Mouse (Mus musculus): ENCODE measurements at regions not wholly inside any gene's neighbourhood (a gene's known extent, or its start where the extent isn't known, plus 50 kb on each side); places are given as distances from the start of the nearest gene placed in this dataset.

- Histone ChIP-seq H3K9ac (ENCODE audit: control insufficient read depth, low read depth, low read length, poor library complexity, severe bottlenecking) (no peak overlapping the region), H3K9me3 (replicated peaks; ENCODE audit: insufficient read depth, low read length) (no peaks in the 10 kb centered on the region), H3K27ac (ENCODE audit: control insufficient read depth, low read depth, low read length) (no peak overlapping the region), H3K36me3 (ENCODE audit: control insufficient read depth in 1 of 2, insufficient read depth in 2 of 2, low read length in 2 of 2) (no peaks in the 10 kb centered on the region), H3K4me1 (ENCODE audit: control insufficient read depth in 1 of 2, insufficient read depth in 2 of 2, low read length in 2 of 2) (no peaks in the 10 kb centered on the region), H3K4me3 (ENCODE audit: control insufficient read depth in 1 of 2, insufficient read depth in 1 of 2, low read depth in 2 of 2, low read length in 2 of 2) (no peak overlapping the region), H3K27me3 (ENCODE audit: control insufficient read depth in 1 of 2, insufficient read depth in 2 of 2, low read length in 2 of 2) (no peaks in the 10 kb centered on the region), H3K79me2 (ENCODE audit: control insufficient read depth, insufficient read depth, low read length, poor library complexity) (no peaks in the 10 kb centered on the region)
- no peak for TF ChIP-seq POLR2AphosphoS5 (IDR thresholded peaks at IDR 0.05; ENCODE audit: borderline replicate concordance, low read depth, low read length)
- TF ChIP-seq TAL1 (IDR thresholded peaks at IDR 0.05; ENCODE audit: low read length): no peak
- no peak for TF ChIP-seq ZKSCAN1 (IDR thresholded peaks at IDR 0.05; ENCODE audit: low read depth, low read length)
- no peak for TF ChIP-seq POLR2A (IDR thresholded peaks at IDR 0.05; ENCODE audit: control insufficient read depth in 1 of 2, insufficient read depth in 1 of 2, low read depth in 1 of 2, low read length in 2 of 2, poor library complexity in 1 of 2)
- TF ChIP-seq ELF1 (IDR thresholded peaks at IDR 0.05; ENCODE audit: low read depth, low read length): no peak
- no peak for TF ChIP-seq ETS1 (IDR thresholded peaks at IDR 0.05; ENCODE audit: low read depth, low read length)
- TF ChIP-seq CHD2 (IDR thresholded peaks at IDR 0.05; ENCODE audit: low read length): no peak
- no peak for TF ChIP-seq SMC3 (IDR thresholded peaks at IDR 0.05; ENCODE audit: low read depth, low read length)
- no peak for TF ChIP-seq MXI1 (IDR thresholded peaks at IDR 0.05; ENCODE audit: low read depth, low read length)
- TF ChIP-seq GATA1 (IDR thresholded peaks at IDR 0.05; ENCODE audit: low read depth, low read length): no peak
- no peak for TF ChIP-seq E2F4 (IDR thresholded peaks at IDR 0.05; ENCODE audit: borderline replicate concordance, low read depth, low read length)
- TF ChIP-seq EP300 (IDR thresholded peaks at IDR 0.05; ENCODE audit: low read depth in 1 of 2, low read length in 2 of 2): no peak
- DNase-seq (ENCODE audit: low read depth, low spot score): no peak
These were observed 353.8 kb downstream of the Lrig3 start for GRCm38 (mm10) chr10:126319795-126320194.

- no peak overlapping the region for H3K27ac ChIP-seq (ENCODE audit: control insufficient read depth, low read depth, low read length)
- TF ChIP-seq POLR2AphosphoS2 (IDR thresholded peaks at IDR 0.05; ENCODE audit: low read length) (no peak), ZNF384 (IDR thresholded peaks at IDR 0.05; ENCODE audit: low read depth, low read length) (no peak), MYC (IDR thresholded peaks at IDR 0.05; ENCODE audit: low read depth, low read length) (no peak), MYB (IDR thresholded peaks at IDR 0.05; ENCODE audit: low read depth, low read length) (no peak), ETS1 (IDR thresholded peaks at IDR 0.05; ENCODE audit: low read depth, low read length) (no peak), TCF12 (IDR thresholded peaks at IDR 0.05; ENCODE audit: low read depth, low read length) (no peak), TAL1 (IDR thresholded peaks at IDR 0.05; ENCODE audit: low read length) (no peak), ELF1 (IDR thresholded peaks at IDR 0.05; ENCODE audit: low read depth, low read length) (no peak), SIN3A (IDR thresholded peaks at IDR 0.05; ENCODE audit: low read length) (no peak), MAFK (IDR thresholded peaks at IDR 0.05; ENCODE audit: borderline replicate concordance, low read depth, low read length) (no peak), KAT2A (conservative IDR thresholded peaks at IDR 0.05; ENCODE audit: low read depth, low read length) (no peak), BHLHE40 (IDR thresholded peaks at IDR 0.05; ENCODE audit: borderline replicate concordance, low read depth, low read length) (no peak), USF1 (IDR thresholded peaks at IDR 0.05; ENCODE audit: low read depth, low read length) (no peak), USF2 (IDR thresholded peaks at IDR 0.05; ENCODE audit: borderline replicate concordance in 1 of 2, insufficient read depth in 1 of 2, low read depth in 1 of 2, low read length in 2 of 2) (no peak), GABPA (IDR thresholded peaks at IDR 0.05; ENCODE audit: low read depth, low read length) (no peak), SMC3 (IDR thresholded peaks at IDR 0.05; ENCODE audit: low read depth, low read length) (no peak), MXI1 (IDR thresholded peaks at IDR 0.05; ENCODE audit: low read depth, low read length) (no peak), HCFC1 (IDR thresholded peaks at IDR 0.05; ENCODE audit: low read depth, low read length) (no peak), NELFE (IDR thresholded peaks at IDR 0.05; ENCODE audit: low read depth, low read length) (no peak)
- no peaks in the 10 kb centered on the region for H3K9me3 ChIP-seq (replicated peaks; ENCODE audit: insufficient read depth, low read length)
- H3K4me3 ChIP-seq (ENCODE audit: control insufficient read depth in 1 of 2, insufficient read depth in 1 of 2, low read depth in 2 of 2, low read length in 2 of 2): no peak overlapping the region
- H3K27me3 ChIP-seq (ENCODE audit: control insufficient read depth in 1 of 2, insufficient read depth in 2 of 2, low read length in 2 of 2): no peaks in the 10 kb centered on the region
- DNase-seq (ENCODE audit: low read depth, low spot score): no peak
- no peaks in the 10 kb centered on the region for H3K79me2 ChIP-seq (ENCODE audit: control insufficient read depth, insufficient read depth, low read length, poor library complexity)
- no peaks in the 10 kb centered on the region for H3K36me3 ChIP-seq (ENCODE audit: control insufficient read depth in 1 of 2, insufficient read depth in 2 of 2, low read length in 2 of 2)
- no peaks in the 10 kb centered on the region for H3K4me1 ChIP-seq (ENCODE audit: control insufficient read depth in 1 of 2, insufficient read depth in 2 of 2, low read length in 2 of 2)
- H3K9ac ChIP-seq (ENCODE audit: control insufficient read depth, low read depth, low read length, poor library complexity, severe bottlenecking): no peak overlapping the region
These were observed 334.0 kb downstream of the Lrig3 start for GRCm38 (mm10) chr10:126299962-126300361.

Data from MEL (cell line).